Mouse (Mus musculus) olfactory bulb, adult 2 months (tissue): ENCODE measurements around the gene Impdh2.

Experiments used
- CTCF ChIP-seq: fragments of 200-500 bp; IDR thresholded peaks from 2 replicates; pipeline ENCODE4 v1.5.1; 2012; ENCODE audit warnings: low read depth, mild to moderate bottlenecking, low read length, moderate library complexity; ENCODE audit not compliant: insufficient read depth
- POLR2A ChIP-seq: fragments of 200-500 bp; IDR thresholded peaks from 2 replicates; pipeline ENCODE4 v1.6.1; 2012; ENCODE audit warnings: mild to moderate bottlenecking, low read depth, low read length, moderate library complexity; ENCODE audit not compliant: insufficient read depth

DNA sequence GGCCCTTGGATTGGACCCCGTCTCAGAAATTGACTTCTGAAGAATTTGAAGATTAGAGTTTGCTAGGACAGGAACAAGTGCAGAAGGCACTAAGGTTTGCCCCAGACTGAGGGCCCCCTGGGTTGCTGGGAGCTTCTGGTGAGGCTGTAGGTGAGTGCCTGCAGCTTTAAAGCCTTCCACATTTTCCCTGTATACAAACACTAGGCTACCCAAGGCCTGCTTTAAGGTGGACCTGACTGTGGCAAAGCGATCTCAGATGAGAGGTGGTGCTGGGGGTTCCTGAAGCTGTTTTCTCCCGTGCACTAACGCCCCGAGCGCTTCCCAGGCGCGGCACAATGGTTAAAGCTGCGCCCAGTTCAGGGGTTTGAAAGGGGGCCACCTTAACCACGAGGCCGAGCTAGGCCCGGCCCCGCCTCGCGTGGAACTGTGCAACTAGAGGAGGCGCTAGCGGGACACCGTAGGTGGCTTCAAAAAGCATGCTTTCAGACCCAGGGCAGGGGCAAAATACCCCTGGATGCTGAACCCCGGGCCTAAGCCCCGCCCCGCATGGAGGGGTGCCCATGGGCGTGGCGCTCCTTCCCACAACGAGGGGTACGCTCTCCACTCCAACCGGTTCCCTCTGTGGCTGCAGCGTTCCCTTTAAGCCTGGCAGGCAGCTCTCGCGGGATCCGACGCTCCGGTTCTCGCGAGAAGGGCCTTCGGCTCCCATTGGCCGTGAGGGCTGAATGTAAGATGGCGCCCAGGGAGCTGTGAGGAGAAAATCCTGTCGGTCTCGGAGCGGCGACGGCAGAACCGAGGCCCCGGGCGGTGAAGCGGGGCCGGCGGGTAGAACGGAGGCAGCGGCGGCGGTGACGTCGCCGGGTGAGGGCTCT, 43.5 kb upstream of the Impdh2 start, which contains the start of gene Qrich1:
- TF ChIP-seq POLR2A (peak; percentile 54), CTCF (no peak)
